Mouse (Mus musculus) heart, adult 2 months (tissue): ENCODE results near the gene Sema5a.

ENCODE experiments used
- CTCF ChIP-seq: fragments of 200-600 bp; IDR thresholded peaks from 2 replicates; pipeline ENCODE4 v1.8.1; 2022; ENCODE audit warnings: antibody characterized with exemption, mild to moderate bottlenecking, moderate library complexity
- POLR2A ChIP-seq: fragments of 200-500 bp; IDR thresholded peaks from 2 replicates; pipeline ENCODE4 v1.6.1; 2011; ENCODE audit warnings: mild to moderate bottlenecking, low read depth, low read length, control low read depth; ENCODE audit not compliant: insufficient read depth

GRCm38 (mm10) chr15:32329670-32330330 lies 85.2 kb downstream of the Sema5a start:
- TF ChIP-seq POLR2A = no peak
- no peak for TF ChIP-seq CTCF
